Mouse (Mus musculus): Measurements from ENCODE around the gene Mpz.

The Mpz gene

DNA sequence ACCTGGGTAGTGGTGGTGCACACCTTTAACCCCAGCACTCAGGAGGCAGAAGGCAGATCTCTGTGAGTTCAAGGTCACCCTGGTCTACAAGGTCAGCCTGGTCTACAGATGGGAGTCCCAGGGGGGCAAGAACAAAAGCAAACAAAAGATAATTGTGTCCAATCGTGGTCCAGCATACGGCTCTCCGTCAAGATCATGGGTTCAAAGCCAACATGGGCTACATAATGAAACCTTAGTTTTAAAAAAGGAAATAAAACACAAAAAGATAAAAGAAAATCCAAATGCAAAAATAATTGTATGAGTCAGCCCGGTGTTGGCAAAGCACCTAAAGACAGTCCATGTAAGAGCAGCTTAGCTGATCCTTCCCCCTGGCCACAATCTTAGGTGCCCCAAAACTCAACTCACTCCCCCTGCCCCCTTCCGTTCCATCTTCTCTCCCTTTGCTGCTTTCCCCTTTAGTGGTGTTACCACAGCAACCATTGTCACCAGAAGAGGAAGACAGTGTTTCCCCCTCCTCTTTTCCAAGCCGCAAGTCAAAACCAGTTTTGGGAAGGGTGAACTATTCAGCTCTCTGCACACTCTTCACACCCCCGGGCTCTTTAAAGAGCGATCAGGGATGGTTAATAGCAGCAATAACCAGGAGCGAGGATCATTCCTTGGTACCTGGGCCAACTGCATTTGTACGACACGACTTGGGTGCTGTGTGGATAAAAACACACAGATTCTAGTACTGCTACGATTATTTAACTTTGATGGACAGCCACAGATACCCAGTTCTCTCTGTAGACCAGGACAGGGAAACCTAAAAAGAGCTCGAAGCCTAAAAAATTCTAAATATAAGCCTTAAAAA is 37.6 kb downstream of the Mpz start:
- no peak for DNase-seq (ENCODE audit: low spot score in 2 of 2)

DNA sequence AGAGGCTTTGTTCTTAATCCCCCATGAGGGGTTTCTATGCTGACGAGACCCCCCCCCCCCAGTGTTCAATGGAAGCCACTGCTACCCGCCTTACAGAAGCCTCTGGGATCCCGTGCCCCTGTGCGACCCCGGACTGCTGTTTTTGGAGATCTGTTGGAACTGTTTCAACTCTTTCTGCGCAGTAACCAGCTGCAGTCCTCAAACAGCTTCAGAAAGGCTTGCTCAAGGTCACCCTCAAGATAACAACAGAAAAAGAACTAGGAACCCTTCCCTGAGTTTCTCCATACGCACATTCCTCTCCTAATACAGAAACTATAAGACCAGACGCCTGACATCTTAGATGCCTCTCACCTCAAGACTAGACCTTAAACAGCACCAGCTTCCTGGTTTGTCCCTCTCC is 38.5 kb downstream of the Mpz start:
- DNase-seq (ENCODE audit: low spot score in 2 of 2) = peak in 1 of 2 experiments; percentile 62

DNA sequence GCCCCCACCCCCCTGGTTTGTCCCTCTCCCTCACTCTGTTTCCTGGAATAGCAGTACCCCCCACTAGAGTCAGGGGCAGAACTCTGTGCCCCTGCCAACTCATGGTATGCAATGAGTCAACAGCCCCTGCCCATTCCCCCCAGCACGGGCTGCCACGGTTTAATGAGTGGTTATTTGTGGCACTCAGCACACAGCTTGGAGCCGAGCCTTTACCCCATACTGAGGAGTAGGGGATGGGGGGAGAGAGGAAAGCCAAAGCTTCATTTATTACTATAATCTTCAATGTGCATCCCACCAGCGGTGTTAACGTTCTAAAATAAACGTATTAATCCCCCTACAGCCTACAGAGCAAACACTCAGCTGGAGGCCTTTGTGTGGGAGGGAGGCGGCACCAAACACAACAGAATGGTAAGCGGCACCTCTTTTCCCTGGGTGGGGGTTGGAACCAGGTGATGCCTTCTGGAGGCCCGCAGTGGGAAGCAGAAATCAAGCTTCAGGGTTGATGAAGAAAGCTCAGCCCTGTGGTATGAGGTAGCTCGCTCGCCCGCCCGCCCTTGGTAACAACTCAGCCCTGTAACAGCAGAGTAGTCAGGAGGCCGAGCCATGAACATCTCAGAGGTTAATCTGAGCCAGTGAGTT is 39.1 kb downstream of the Mpz start:
- peak in 1 of 2 experiments; percentile 23 for DNase-seq (ENCODE audit: low spot score in 2 of 2)

DNA sequence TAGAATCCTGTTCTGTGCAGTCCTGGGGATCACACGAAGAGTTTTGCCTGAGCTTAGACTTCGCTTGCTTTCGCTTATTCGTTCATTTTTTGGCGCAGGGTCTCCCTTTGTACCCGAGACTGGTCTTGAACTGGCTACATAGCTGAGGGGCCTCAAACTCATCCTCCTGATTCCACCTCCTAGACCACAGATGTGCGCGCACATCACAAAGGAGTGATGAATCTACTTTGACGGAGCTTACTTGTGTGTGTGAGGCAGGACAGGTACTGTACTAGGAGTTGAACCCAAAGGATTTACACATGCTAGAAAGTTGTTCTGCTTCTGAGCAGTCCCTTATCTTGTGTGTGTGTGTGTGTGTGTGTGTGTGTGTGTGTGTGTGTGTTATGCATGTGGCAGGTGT is 40.3 kb downstream of the Mpz start:
- DNase-seq (ENCODE audit: low spot score in 2 of 2) = no peak

DNA sequence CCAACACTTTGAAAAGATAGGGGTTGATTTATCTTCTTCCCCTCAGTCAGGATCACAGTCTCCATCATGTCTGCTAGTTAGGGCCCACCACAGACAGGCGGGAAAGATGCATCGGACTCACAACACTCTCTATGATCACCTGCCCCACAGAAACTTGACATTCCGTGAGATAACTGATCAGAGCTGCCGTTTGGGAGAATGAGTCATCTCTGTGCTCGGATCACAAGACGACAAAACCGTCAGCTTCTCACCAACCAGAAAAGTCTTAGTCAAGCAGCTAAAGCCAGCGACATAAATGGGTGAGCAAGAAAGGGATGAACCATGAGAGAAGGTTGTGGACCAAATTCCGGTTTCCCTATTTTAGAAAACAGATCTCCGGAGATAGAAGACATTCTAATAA is 41.8 kb downstream of the Mpz start:
- DNase-seq (ENCODE audit: low spot score in 2 of 2) = no peak

DNA sequence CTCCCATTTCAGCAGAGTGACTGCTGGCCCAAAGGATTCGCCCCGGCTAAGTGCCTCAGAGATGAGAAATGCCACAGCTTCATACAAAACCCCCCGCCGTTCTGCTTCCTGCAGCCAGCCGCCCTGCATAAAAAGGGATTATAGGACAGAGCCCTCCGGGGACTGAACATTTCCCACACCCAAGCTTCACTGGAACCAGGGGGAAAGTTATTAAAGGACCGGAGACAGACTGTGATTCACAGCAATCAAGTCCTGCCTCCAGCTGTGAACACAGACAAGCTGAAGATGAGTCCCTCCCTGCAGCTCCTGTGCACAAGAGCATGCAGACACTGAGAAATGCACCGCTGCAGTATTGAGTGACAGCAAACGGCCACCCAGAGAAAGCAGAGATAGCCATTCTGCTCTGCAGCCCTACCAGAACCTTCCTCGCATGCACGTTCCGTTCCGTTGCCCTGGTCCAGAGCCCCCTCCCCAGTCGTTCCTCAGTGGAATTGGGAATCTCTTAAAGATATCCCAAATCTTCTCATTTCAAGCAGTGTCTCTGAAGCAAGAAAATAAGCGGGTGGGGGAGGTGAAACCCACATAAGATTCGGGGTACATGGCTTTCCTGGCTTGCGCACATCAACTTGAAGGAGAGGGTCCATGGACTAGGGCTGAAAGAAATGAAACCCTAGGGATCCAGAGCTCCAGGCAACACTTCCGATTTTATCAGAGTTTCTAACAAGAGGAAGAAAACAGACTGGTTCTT is 42.8 kb downstream of the Mpz start:
- DNase-seq (ENCODE audit: low spot score in 2 of 2) = no peak

DNA sequence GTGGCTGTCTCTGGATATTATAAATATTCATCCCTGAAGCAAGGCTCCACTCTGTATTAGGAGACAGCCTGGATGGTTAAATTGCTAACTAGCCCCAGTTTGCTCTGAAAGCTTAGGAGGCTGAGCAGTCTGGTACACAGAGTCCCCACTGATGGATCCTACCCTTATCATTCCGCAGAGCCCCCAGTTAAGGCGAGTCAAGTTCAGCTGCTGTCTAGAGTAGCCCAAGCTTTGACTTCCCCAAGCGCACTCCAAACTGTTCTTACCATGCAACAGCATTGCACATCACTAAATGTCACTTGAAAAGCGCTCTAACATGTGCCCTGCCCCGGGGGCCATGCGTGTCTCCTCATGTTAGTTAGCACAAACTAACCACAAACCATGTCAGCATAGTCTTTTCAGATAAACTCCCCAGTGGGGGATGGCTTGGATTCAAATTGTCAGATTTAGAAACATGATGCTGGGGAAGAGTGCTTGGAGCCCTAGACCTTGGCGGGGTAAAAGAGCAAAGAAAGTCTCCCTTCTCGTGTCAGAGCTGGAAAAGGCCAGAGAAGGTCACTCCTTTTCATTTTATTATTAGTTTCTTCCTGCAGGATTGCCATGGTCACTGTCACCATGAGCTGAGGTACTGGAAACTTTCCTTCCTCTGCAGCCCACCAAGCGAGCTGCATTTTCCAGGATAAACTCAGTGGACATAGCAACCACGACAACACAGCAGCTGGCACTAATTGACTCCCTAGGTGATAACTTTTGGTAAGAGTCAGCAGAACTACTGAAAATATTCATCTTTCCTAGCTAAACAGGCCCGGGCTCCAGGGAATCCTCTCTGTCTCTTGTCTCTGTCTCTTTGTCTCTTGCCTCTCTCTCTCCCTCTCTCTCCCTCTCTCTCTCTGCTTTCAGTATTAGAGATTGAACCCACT is 43.7 kb downstream of the Mpz start:
- DNase-seq (ENCODE audit: low spot score in 2 of 2) = no peak

DNA sequence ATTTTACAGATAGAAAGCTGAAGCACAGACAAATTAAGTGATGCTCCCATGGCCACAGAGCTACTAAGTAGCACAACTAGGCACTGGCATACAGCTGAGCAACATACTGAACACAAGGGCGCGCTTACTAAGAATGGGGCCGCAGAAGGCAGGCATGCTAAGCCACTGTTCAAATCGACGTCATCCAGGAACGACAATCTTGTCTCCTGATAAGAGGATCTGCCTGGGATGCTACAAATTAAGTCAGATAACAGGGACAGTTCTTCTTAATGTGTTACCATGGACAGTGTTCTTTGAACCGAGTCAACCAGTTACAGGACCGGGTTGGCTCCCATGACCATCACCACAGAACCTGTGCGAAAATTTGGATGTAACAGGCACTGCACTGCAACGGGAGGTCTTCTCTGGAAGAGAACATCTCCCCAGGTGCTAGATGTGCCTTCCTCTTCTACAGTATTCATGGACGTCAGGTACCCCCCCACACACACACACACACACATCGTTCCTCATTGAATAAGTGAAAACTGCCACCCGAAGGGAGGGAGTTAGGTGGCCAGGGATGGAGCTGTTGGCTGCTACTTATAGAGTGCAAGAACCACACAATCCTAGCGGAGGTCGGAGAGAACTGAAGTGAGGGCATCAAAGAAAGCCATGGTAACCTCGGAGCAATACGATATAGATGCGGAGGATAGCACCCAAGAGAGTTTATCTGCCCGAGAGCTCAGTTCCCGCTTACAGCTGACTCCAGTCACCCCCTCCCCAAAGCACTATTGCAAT is 44.7 kb downstream of the Mpz start:
- no peak for DNase-seq (ENCODE audit: low spot score in 2 of 2)

DNA sequence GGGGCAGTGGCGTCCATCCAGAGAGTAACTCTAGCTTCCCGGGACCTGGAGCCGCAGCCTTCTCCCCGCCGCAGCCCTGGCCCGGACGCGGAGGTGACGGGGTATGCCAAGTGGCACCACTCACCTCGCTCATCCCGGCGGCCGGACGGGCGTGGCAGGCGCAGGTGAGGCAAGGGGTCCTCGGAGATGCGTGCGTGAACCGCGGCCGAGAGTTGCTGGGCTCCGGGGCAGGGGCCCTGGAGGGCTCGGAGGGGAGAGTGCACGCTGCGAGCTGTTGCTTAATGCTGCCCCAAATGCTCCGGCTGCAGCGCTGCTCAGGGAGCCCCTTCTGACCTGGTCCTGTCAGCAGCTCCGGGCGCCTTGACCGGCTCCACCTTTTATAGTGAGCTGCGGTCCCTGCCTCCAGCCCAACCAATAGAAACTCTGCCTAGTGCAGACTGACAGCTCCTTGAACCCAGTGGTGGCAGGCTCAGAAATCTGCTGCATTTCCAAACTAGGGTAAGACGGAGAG is 45.4 kb downstream of the Mpz start, which contains the start of gene Pcp4l1:
Gene Pcp4l1 (minus strand): TSS at position 382 of the 511 bp plus-strand sequence.
- DNase-seq (ENCODE audit: low spot score in 2 of 2) = peak; percentile 84 to 86

DNA sequence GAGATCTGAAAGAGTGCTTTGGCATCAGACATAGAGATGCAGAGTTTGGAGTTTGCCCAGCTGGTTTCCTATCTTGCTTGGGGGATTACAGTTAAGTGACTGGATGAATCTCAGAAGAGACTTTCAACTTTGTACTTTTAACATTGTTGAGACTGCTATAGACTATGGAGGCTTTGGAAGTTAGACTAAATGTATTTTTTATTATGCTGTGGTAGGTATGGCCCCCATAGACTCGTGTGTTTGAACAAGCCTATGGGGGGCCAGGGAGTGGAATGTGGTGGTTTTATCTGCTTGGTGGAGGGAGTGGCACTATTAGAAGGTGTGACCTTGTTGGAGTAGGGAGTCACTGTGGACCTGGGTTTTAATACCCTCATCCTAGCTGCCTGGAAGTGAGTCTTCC is 49.0 kb downstream of the Mpz start:
- DNase-seq (ENCODE audit: low spot score in 2 of 2) = no peak

DNA sequence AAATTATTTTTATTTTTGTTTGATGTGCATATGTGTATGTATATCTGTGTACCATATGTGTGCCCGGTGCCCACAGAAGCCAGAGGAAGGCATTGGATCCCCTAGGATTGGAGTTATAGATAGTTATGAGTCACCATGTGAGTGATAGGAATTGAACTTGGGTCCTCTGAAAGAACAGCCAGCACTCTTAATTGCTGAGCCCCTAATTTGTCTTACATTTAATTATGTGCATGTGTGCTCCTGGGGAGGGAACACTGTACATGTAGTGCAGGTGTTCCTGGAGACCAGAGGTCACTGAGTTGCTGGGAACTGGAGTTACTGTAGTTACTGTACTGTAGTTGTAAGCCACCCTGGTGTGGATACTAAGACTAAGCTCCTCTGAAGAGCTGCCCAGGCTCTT is 50.3 kb downstream of the Mpz start:
- no peak for DNase-seq (ENCODE audit: low spot score in 2 of 2)

DNA sequence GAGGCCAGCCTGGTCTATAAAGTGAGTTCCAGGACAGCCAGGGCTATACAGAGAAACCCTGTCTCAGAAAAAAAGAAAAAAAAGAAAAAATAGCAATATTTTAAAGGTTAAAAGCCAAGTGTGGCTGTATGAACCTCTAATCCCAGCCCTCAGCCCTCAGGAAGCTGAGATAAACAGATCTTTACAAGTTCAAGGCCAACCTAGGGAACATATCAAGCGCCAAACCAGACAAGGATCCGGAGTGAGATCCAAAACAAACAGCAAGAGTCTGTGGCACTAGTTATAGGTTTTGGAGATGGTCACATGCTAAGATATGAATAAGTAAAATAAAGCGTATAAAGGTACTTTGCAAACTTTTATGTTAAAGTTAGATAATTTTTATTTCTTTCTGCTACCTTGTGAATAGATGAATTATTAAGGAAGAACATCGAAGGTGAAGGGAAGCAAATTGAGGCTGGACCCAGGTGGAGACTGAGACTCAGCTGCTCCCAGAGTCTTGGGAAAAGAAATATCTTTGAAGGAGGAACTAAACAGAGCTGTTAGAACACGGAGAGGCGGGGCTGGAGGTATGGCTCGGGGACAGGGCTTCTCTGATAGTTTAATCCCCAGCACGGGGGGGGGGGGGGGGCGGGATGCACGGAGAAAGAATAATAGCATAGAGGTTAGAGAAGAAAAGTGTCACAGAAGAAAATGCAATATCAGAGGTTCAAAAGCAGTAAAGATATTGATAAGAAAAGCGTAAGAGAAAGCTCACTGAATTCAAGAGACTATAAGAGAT is 53.1 kb downstream of the Mpz start:
- DNase-seq (ENCODE audit: low spot score in 2 of 2) = no peak

DNA sequence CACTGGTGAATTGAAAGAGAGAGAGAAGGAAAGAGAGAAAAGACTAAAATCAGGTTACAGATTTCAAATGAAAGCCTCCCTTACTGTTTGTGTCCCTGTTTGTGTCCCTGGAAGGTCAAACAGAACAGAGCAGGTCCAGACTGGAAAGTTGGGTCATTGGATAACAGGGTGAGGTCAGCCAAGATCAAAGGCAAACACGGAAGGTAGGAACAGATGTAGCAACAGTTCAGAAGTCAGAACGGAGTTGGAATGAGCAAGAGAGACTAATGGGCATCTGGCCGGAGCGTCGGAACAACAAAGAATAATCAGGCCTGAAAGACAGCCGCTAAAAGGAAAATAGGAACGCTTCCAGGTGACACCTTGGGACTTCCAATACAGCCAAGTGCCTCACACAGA is 53.7 kb downstream of the Mpz start:
- DNase-seq (ENCODE audit: low spot score in 2 of 2) = no peak

DNA sequence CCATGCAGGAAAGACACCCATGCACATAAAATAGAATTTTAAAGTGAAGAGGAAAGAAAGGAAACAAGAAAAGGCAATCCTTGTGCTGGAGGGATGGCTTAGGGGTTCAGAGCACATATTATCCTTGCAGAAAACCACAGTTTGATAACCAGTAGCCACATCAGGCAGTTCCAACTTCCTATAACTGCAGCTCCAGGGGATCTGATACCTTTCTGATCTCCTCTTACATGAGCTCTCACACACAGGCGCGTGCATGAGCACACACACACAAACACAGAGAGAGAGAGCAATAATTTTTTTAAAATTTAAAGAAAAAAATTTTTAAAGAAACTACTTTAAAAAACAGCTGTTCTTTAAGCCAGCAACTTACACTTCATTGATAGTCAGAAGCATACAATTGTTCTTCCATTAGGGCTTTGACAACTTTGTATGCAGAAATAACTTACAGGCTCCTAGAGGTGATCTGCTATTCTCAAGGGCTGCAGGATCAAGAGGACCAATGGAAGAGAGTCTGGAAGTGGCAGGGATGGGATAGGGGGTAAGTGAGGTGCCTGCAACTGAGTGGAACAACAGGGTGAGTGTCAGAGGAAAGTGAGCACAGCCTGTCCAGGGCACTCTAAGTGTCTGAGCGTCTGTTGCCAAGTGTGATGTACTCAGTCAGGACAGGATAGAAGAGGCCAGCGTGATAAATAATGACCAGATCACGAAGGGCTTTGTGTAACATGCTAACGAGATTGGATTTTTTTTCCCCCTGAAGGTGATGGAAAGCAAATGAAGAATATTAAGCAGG is 55.4 kb downstream of the Mpz start:
- peak in 1 of 2 experiments; percentile 58 for DNase-seq (ENCODE audit: low spot score in 2 of 2)

DNA sequence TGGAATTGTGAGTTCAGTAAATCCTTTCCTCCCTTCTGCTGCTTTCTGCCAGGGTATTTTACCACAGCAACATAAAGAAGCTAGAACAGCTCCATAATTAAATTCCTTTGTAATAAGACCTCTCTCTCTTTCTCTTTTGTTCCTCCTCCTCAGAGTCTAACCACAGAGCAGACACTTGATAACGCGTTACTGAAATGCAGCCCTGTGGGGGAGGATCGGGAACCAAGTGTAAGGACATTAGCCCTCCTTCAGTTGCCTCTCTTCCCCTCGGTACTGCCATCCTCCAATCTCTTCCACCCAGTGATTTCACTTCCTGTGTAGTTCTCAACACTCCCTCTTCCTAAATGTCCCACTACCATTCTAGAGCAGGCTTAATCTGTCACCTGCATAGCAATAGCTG is 58.9 kb downstream of the Mpz start:
- DNase-seq (ENCODE audit: low spot score in 2 of 2) = no peak

Data from heart, adult 9 months (tissue).